Mouse (Mus musculus) embryonic facial prominence, embryonic 14.5 days (tissue): ENCODE results near the gene Olfr1494. TPM values are rescaled to one million over a fixed set of nuclear protein-coding genes. Genes with fewer than 3 reads are reported as not detected.

Experiments
- ATAC-seq: fragments of 200-750 bp; cut with Nextera tagmentation; 2 replicates; pipeline ENCODE4 v1.8.0; 2017; ENCODE audit warnings: low read depth, moderate number of reproducible peaks, moderate TSS enrichment
- DNase-seq: peaks from one replicate; pipeline ENCODE4 v3.0.0-alpha.2; 2015; ENCODE audit warnings: low spot score
- H3K27ac ChIP-seq: fragments of 300-500 bp; sonication (generic); replicated peaks from 2 replicates; pipeline ENCODE4 v1.5.1; 2014; ENCODE audit warnings: low read depth, mild to moderate bottlenecking, low read length, moderate library complexity
- H3K27me3 ChIP-seq: fragments of 300-500 bp; sonication (generic); replicated peaks from 2 replicates; pipeline ENCODE4 v1.6.1; 2014; ENCODE audit warnings: low read length; ENCODE audit not compliant: control insufficient read depth, insufficient read depth
- H3K36me3 ChIP-seq: fragments of 300-500 bp; sonication (generic); 2 replicates; pipeline ENCODE4 v1.6.1; 2014; ENCODE audit warnings: low read length, mixed read lengths; ENCODE audit not compliant: control insufficient read depth, insufficient read depth
- H3K4me1 ChIP-seq: fragments of 300-500 bp; sonication (generic); 2 replicates; pipeline ENCODE4 v1.6.1; 2014; ENCODE audit warnings: antibody characterized with exemption, low read length; ENCODE audit not compliant: control insufficient read depth, insufficient read depth
- H3K4me2 ChIP-seq: fragments of 300-500 bp; sonication (generic); 2 replicates; pipeline ENCODE4 v1.6.1; 2014; ENCODE audit warnings: low read depth, mild to moderate bottlenecking, low read length, moderate library complexity, mixed read lengths
- H3K4me3 ChIP-seq: fragments of 300-500 bp; sonication (generic); 2 replicates; pipeline ENCODE4 v1.5.1; 2014; ENCODE audit warnings: low read depth, mild to moderate bottlenecking, low read length
- H3K9ac ChIP-seq: fragments of 300-500 bp; sonication (generic); 2 replicates; pipeline ENCODE4 v1.6.1; 2014; ENCODE audit warnings: low read depth, mild to moderate bottlenecking, low read length, moderate library complexity, mixed read lengths
- H3K9me3 ChIP-seq: fragments of 300-500 bp; sonication (generic); 2 replicates; pipeline ENCODE4 v1.6.1; 2016; ENCODE audit warnings: low read length; ENCODE audit not compliant: control insufficient read depth
- WGBS: fragments of 180-500 bp; shearing (Covaris S2); extraction: QIAGEN DNeasy Blood & Tissue Kit; methylation state at CpG from one replicate; pipeline ENCODE4 v1.1.7; 2014; 5-methylcytosine and 5-hydroxymethylcytosine counted together
- polyA plus RNA-seq: library from polyadenylated mRNA; unstranded; fragments of >200 nt; fragmentation: Nextera tagmentation; extraction: Ambion mirVana; gene quantifications from 2 replicates; pipeline ENCODE4 v1.2.1, GENCODE M21; 2014

The Olfr1494 gene
- not detected in 2 replicates for polyA plus RNA-seq

GRCm38 (mm10) chr19:13739428-13739827 lies at the start of gene Olfr1494:
Gene Olfr1494, plus strand, starts transcription at chr19:13739728.
- Histone ChIP-seq H3K4me3 (no peak within 1 kb of the TSS), H3K9ac (no peak within 1 kb of the TSS), H3K27me3 (no peaks in the 10 kb centered on the region), H3K27ac (no peak within 1 kb of the TSS), H3K4me2 (no peak within 1 kb of the TSS), H3K9me3 (no peaks in the 10 kb centered on the region), H3K4me1 (no peaks in the 10 kb centered on the region), H3K36me3 (no peaks in the 10 kb centered on the region)
- no peak for ATAC-seq
- WGBS: 84% methylated on average over 4 of the region's 4 CpGs
- no peak for DNase-seq

DNA sequence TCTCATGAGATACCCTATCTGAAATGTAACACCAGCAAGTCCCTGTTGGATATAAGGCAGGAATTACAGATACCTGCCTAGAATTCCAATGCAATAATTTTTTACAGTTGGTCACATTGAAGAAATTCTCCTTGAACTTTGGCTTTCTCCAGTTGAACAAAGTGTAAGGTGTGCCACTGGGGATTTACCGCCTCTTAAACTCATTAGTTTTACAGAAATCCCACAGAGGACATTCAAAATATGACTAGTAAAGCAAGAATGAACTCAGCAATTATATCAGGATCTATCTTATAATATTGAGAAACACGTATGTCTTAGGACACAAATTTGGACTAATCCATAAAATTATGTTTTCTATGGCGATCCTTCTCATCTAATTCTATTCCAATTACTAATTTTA lies 42.6 kb upstream of the Olfr1494 start, which contains the start of gene Olfr1491:
Gene Olfr1491 (plus strand): TSS at position 301 of the 400 bp plus-strand sequence.
- DNase-seq (no peak), ATAC-seq (no peak)
- no peaks in the 10 kb centered on the region for H3K4me1 ChIP-seq
- no peaks in the 10 kb centered on the region for H3K9me3 ChIP-seq
- no peak within 1 kb of the TSS for H3K4me2 ChIP-seq
- WGBS: 73% methylated on average over 3 of the region's 3 CpGs
- H3K9ac ChIP-seq: no peak within 1 kb of the TSS
- H3K27ac ChIP-seq: no peak within 1 kb of the TSS
- no peaks in the 10 kb centered on the region for H3K36me3 ChIP-seq
- H3K27me3 ChIP-seq: no peaks in the 10 kb centered on the region
- H3K4me3 ChIP-seq: no peak within 1 kb of the TSS

- Histone ChIP-seq H3K36me3 (no peaks in the 10 kb centered on the region), H3K27ac (no peak within 1 kb of the TSS), H3K9ac (no peak within 1 kb of the TSS), H3K4me2 (no peak within 1 kb of the TSS), H3K4me3 (no peak within 1 kb of the TSS), H3K27me3 (no peaks in the 10 kb centered on the region), H3K4me1 (no peaks in the 10 kb centered on the region), H3K9me3 (no peaks in the 10 kb centered on the region)
- ATAC-seq (no peak), DNase-seq (no peak)
- WGBS: 49% methylated on average over 2 of the region's 2 CpGs
These were observed 16.6 kb upstream of the Olfr1494 start, which contains the start of gene Olfr1493-ps1 for GRCm38 (mm10) chr19:13722978-13723377. Gene Olfr1493-ps1, plus strand, starts transcription at chr19:13723278.

GRCm38 (mm10) chr19:13749366-13749765 lies 9.8 kb downstream of the Olfr1494 start:
- no peaks in the 10 kb centered on the region for H3K9me3 ChIP-seq
- WGBS: 92% methylated on average over 1 of the region's 1 CpGs
- H3K9ac ChIP-seq: no peak overlapping the region
- ATAC-seq (no peak), DNase-seq (no peak)
- no peak overlapping the region for H3K27ac ChIP-seq
- no peaks in the 10 kb centered on the region for H3K27me3 ChIP-seq
- H3K4me1 ChIP-seq: no peaks in the 10 kb centered on the region
- H3K4me3 ChIP-seq: no peak overlapping the region
- no peak overlapping the region for H3K4me2 ChIP-seq
- H3K36me3 ChIP-seq: no peaks in the 10 kb centered on the region

DNA sequence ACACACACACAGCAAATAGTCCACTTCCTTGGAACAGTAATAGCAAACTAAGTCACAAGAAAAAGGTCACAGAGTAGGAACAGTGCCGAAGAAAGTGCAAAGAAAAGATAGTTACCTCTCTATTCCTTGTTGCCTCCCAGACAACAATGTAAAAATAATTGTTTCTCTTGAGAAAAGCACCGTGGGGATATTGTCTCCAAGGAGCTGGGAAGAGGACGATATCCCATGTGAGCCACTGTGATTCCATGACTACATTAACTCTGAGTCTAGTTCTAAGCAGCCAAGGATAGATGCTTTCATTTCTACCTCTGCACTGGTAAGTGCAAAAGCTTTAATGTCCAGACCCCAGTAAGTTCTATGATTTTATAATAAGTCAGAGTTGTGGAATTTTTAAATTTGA lies 24.8 kb downstream of the Olfr1494 start, which contains the start of gene Olfr1495:
Gene Olfr1495 (plus strand): TSS at position 301 of the 400 bp plus-strand sequence.
- Histone ChIP-seq H3K4me1 (no peaks in the 10 kb centered on the region), H3K4me3 (no peak within 1 kb of the TSS), H3K36me3 (no peaks in the 10 kb centered on the region), H3K9ac (no peak within 1 kb of the TSS), H3K9me3 (no peaks in the 10 kb centered on the region), H3K4me2 (no peak within 1 kb of the TSS), H3K27me3 (no peaks in the 10 kb centered on the region), H3K27ac (no peak within 1 kb of the TSS)
- ATAC-seq: no peak
- 80% methylated on average over 3 of the region's 3 CpGs for WGBS
- no peak for DNase-seq

GRCm38 (mm10) chr19:13768565-13769276 lies 29.2 kb downstream of the Olfr1494 start:
- 89% methylated on average over 9 of the region's 9 CpGs for WGBS
- H3K27ac ChIP-seq: no peak overlapping the region
- H3K9ac ChIP-seq: no peak overlapping the region
- no peaks in the 10 kb centered on the region for H3K36me3 ChIP-seq
- no peaks in the 10 kb centered on the region for H3K9me3 ChIP-seq
- no peaks in the 10 kb centered on the region for H3K27me3 ChIP-seq
- ATAC-seq: no peak
- no peaks in the 10 kb centered on the region for H3K4me1 ChIP-seq
- H3K4me3 ChIP-seq: no peak overlapping the region
- no peak for DNase-seq
- H3K4me2 ChIP-seq: no peak overlapping the region

DNA sequence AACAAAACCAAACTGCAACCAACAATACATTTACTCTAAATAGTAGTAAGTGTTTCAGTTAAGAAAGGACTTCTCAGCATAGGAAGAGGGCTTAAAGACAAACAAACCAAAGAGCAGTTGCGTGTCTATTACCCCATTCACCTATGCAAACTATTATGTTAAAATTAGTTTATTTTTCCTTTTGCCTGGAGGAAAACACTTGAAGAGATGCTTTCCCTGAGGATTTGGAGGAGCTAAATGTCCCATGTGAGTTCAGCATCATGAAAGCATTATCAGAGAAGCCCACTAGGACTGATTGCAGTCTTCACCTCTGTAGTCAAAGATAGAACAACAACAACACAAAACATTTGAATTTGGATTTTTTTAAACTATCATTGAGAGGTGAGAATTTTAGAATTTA lies 38.0 kb downstream of the Olfr1494 start, which contains the start of gene Olfr1496:
Gene Olfr1496 (plus strand): TSS at position 301 of the 400 bp plus-strand sequence.
- DNase-seq (no peak), ATAC-seq (no peak)
- Histone ChIP-seq H3K4me2 (no peak within 1 kb of the TSS), H3K9ac (no peak within 1 kb of the TSS), H3K36me3 (no peaks in the 10 kb centered on the region), H3K4me1 (no peaks in the 10 kb centered on the region), H3K27me3 (no peaks in the 10 kb centered on the region), H3K4me3 (no peak within 1 kb of the TSS), H3K9me3 (no peaks in the 10 kb centered on the region), H3K27ac (no peak within 1 kb of the TSS)
- 85% methylated on average over 1 of the region's 1 CpGs for whole genome bisulfite sequencing

DNA sequence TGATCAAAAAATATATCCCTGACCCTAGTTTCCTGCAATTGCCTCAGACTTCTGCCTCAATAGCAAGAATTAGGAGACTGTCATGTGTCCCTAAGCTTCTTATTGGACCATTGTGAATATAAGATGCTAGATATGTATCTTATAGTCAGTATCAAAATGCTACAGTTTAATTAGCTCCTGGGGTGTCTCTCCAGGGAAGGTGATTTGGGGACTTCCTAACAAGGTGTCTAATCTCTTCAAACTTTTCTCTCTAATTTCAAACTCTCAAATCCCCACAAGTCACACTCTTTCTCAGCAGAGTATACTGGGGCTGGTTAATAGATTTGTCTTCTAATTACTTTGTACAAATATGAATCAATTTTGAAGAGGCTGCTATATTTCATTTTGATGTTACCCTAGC lies 58.6 kb downstream of the Olfr1494 start, which contains the start of gene Olfr1497:
Gene Olfr1497 (minus strand): TSS at position 101 of the 400 bp plus-strand sequence.
- H3K4me3 ChIP-seq: no peak within 1 kb of the TSS
- no peak within 1 kb of the TSS for H3K4me2 ChIP-seq
- no peak within 1 kb of the TSS for H3K9ac ChIP-seq
- H3K4me1 ChIP-seq: no peaks in the 10 kb centered on the region
- H3K36me3 ChIP-seq: no peaks in the 10 kb centered on the region
- no peak within 1 kb of the TSS for H3K27ac ChIP-seq
- ATAC-seq: no peak
- no peaks in the 10 kb centered on the region for H3K9me3 ChIP-seq
- DNase-seq: no peak
- H3K27me3 ChIP-seq: no peaks in the 10 kb centered on the region
